Mouse (Mus musculus) hindbrain, postnatal 0 days (tissue): ENCODE results near the gene Olfr1395. TPM values are rescaled to one million over a fixed set of nuclear protein-coding genes. Genes with fewer than 3 reads are reported as not detected.
"Not testable (repeated sequence)": the region's sequence is repeated elsewhere in the genome, so short reads cannot be mapped to it uniquely, and the experiment has no call there.

Experiments
- ATAC-seq: fragments of 200-750 bp; cut with Nextera tagmentation; 2 replicates; pipeline ENCODE4 v1.8.0; 2017; ENCODE audit warnings: mild to moderate bottlenecking, moderate TSS enrichment, moderate library complexity
- DNase-seq: peaks from one replicate; pipeline ENCODE4 v3.0.0-alpha.2; 2015; ENCODE audit warnings: low spot score
- H3K27ac ChIP-seq: fragments of 300-500 bp; sonication (generic); 2 replicates; pipeline ENCODE4 v1.5.1; 2014; ENCODE audit warnings: mild to moderate bottlenecking
- H3K27me3 ChIP-seq: fragments of 300-500 bp; sonication (generic); 2 replicates; pipeline ENCODE4 v1.6.1; 2014; ENCODE audit warnings: low read length, mixed read lengths; ENCODE audit not compliant: insufficient read depth
- H3K36me3 ChIP-seq: fragments of 300-500 bp; sonication (generic); 2 replicates; pipeline ENCODE4 v1.6.1; 2014; ENCODE audit warnings: low read length, mixed read lengths; ENCODE audit not compliant: insufficient read depth
- H3K4me1 ChIP-seq: fragments of 300-500 bp; sonication (generic); 2 replicates; pipeline ENCODE4 v1.6.1; 2014; ENCODE audit warnings: antibody characterized with exemption, low read length, mixed read lengths; ENCODE audit not compliant: insufficient read depth
- H3K4me2 ChIP-seq: fragments of 300-500 bp; sonication (generic); 2 replicates; pipeline ENCODE4 v1.6.1; 2014; ENCODE audit warnings: low read depth, mild to moderate bottlenecking, low read length, moderate library complexity, mixed read lengths
- H3K4me3 ChIP-seq: fragments of 300-500 bp; sonication (generic); 2 replicates; pipeline ENCODE4 v1.5.1; 2014; ENCODE audit warnings: low read length
- H3K9ac ChIP-seq: fragments of 300-500 bp; sonication (generic); replicated peaks from 2 replicates; pipeline ENCODE4 v1.6.1; 2014; ENCODE audit warnings: mild to moderate bottlenecking, low read length, moderate library complexity, mixed read lengths
- H3K9me3 ChIP-seq: fragments of 300-500 bp; sonication (generic); 2 replicates; pipeline ENCODE4 v1.6.1; 2016; ENCODE audit warnings: low read length, mixed read lengths
- CTCF ChIP-seq: IDR thresholded peaks from 2 replicates; pipeline ENCODE4 v1.5.1; 2016; ENCODE audit warnings: antibody characterized with exemption, control low read depth, low read depth
- WGBS: fragments of 180-500 bp; shearing (Covaris S2); extraction: QIAGEN DNeasy Blood & Tissue Kit; methylation state at CpG from one replicate; pipeline ENCODE4 v1.1.7; 2014; 5-methylcytosine and 5-hydroxymethylcytosine counted together
- polyA plus RNA-seq: library from polyadenylated mRNA; unstranded; fragments of >200 nt; fragmentation: Nextera tagmentation; extraction: Ambion mirVana; gene quantifications from 2 replicates; pipeline ENCODE4 v1.2.1, GENCODE M21; 2015
- total RNA-seq: library from RNA; depleted of rRNA; stranded (reverse); fragments of >200 nt; gene quantifications from 2 replicates; pipeline ENCODE4 v1.2.3, GENCODE M21; 2014

The Olfr1395 gene
- total and polyA plus RNA-seq, 2 experiments from 2014 or later, result not detected

DNA sequence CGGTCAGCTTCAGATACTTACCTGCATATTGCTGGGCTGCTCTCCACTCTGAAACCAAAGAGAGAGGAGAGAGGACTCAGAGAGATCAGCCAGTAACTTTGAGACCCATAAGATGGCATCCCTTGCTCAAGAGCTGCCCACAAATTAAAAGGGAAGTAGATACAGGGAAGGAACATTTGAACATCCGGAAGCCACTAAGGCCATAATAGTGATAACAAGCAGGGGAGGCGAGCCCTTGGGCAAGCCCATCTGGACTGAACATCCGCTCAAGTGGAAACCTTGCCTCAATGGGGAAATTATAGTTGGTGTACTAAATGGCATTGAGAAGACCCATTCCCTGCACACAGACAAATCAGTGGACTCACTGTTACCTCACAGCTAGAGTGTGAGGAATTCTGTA, 28.5 kb downstream of the Olfr1395 start:
- H3K4me3 ChIP-seq, result no peak overlapping the region
- no peak overlapping the region for H3K27ac ChIP-seq
- ATAC-seq, result no peak
- TF ChIP-seq CTCF, result no peak
- no peak for DNase-seq
- H3K9ac ChIP-seq, result no peak overlapping the region
- H3K27me3 ChIP-seq, result no peaks in the 10 kb centered on the region
- H3K9me3 ChIP-seq, result no peaks in the 10 kb centered on the region
- no peak overlapping the region for H3K4me2 ChIP-seq
- WGBS, result 91% methylated on average over 4 of the region's 4 CpGs
- no peaks in the 10 kb centered on the region for H3K36me3 ChIP-seq
- H3K4me1 ChIP-seq, result no peaks in the 10 kb centered on the region

- no peaks in the 10 kb centered on the region for H3K36me3 ChIP-seq
- TF ChIP-seq CTCF, result no peak
- H3K4me1 ChIP-seq, result no peaks in the 10 kb centered on the region
- H3K4me2 ChIP-seq, result no peak overlapping the region
- ATAC-seq (no peak), DNase-seq (no peak)
- no peak overlapping the region for H3K27ac ChIP-seq
- H3K9me3 ChIP-seq, result no peaks in the 10 kb centered on the region
- no peak overlapping the region for H3K4me3 ChIP-seq
- no peaks in the 10 kb centered on the region for H3K27me3 ChIP-seq
- WGBS, result 93% methylated on average over 8 of the region's 8 CpGs
- H3K9ac ChIP-seq, result no peak overlapping the region
These were observed 33.3 kb downstream of the Olfr1395 start for GRCm38 (mm10) chr11:49175345-49175744.

DNA sequence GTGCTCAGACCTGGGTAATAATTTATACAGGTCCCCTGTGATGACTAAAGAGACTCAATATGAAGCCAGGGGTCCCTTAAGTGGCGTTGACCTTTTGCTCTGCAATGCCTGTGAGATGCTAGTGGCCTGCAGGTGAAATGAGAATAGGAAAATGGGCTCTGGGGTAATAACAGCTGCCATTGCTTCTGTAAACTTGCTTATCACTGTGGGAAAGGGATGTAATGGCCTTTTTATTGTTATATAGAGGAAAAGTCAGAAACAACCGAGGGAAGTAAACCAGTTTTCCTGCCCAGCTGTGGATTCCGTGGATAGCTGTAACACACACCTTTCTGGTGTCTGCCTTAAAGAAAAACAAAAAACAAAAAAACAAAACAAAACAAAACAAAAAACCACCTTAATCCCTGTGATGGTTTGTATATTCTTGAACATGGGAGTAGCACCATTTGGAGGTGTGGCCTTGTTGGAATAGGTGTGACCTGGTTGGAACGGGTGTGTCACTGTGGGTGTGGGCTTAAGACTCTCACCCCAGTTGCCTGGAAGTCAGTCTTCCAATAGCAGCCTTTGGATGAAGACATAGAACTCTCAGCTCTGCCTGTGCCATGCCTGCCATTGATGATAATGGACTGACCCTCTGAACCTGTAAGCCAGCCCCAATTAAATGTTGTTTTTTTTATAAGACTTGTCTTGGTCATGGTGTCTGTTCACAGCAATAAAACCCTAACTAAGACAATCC, 34.1 kb downstream of the Olfr1395 start:
- H3K4me2 ChIP-seq, result not testable (repeated sequence)

GRCm38 (mm10) chr11:49183172-49183571, 41.1 kb downstream of the Olfr1395 start:
- 79% methylated on average over 1 of the region's 1 CpGs for WGBS
- no peak for DNase-seq
- H3K9ac ChIP-seq, result no peak overlapping the region
- no peaks in the 10 kb centered on the region for H3K4me1 ChIP-seq
- no peaks in the 10 kb centered on the region for H3K36me3 ChIP-seq
- no peak for TF ChIP-seq CTCF
- H3K27ac ChIP-seq, result no peak overlapping the region
- no peak for ATAC-seq
- no peak overlapping the region for H3K4me3 ChIP-seq
- no peak overlapping the region for H3K4me2 ChIP-seq
- no peaks in the 10 kb centered on the region for H3K27me3 ChIP-seq
- no peaks in the 10 kb centered on the region for H3K9me3 ChIP-seq

More for the DNA sequence above, 34.1 kb downstream of the Olfr1395 start:
- ATAC-seq, DNase-seq, H3K9me3 ChIP-seq, H3K36me3 ChIP-seq, H3K4me3 ChIP-seq, H3K9ac ChIP-seq, H3K4me1 ChIP-seq, H3K27ac ChIP-seq, H3K27me3 ChIP-seq: not testable (repeated sequence)
- 88% methylated on average over 4 of the region's 4 CpGs for WGBS

GRCm38 (mm10) chr11:49186452-49186851, 44.4 kb downstream of the Olfr1395 start:
- ATAC-seq (no peak), DNase-seq (no peak)
- peak; percentile 20; the same call in 1 of the 2 replicates for TF ChIP-seq CTCF

DNA sequence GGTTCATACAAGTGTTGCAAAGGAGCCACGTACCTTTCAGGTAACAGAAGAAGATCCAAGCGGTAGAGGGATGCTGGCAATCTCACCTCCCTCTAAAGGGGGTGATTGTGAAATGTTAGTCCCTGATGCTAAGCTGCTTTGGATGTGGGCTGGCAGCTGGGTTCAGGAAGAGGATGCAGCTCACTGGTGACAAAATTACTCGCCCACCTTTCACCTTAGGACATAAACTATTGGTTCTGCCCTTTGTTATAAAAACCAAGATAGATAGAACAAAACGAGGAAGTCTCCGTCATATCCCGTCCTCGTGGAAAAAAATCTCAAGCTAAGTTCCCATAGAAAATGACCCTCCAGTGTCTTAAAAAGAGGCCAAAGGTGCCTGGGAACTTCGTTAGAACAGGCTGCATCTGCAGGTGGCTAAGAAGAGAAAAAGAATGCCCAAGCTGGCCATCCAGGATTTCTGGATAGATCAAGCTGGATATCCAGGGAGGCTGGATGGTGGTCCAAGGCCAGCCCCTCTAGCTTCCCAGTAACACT, 44.9 kb downstream of the Olfr1395 start, which contains the start of gene Btnl9:
Gene Btnl9, minus strand, starts transcription at position 205 of the 534 bp plus-strand sequence.
- no peaks in the 10 kb centered on the region for H3K9me3 ChIP-seq
- H3K4me3 ChIP-seq, result no peak within 1 kb of the TSS
- DNase-seq (no peak), ATAC-seq (no peak)
- WGBS, result 80% methylated on average over 8 of the region's 8 CpGs
- H3K4me2 ChIP-seq, result no peak within 1 kb of the TSS
- H3K36me3 ChIP-seq, result no peaks in the 10 kb centered on the region
- no peaks in the 10 kb centered on the region for H3K4me1 ChIP-seq
- H3K27ac ChIP-seq, result no peak within 1 kb of the TSS
- H3K9ac ChIP-seq, result no peak within 1 kb of the TSS
- no peaks in the 10 kb centered on the region for H3K27me3 ChIP-seq
- no peak for TF ChIP-seq CTCF

More at GRCm38 (mm10) chr11:49186452-49186851, 44.4 kb downstream of the Olfr1395 start:
- Histone ChIP-seq H3K9me3 (no peaks in the 10 kb centered on the region), H3K36me3 (no peaks in the 10 kb centered on the region), H3K4me1 (no peaks in the 10 kb centered on the region), H3K9ac (no peak overlapping the region), H3K4me2 (no peak overlapping the region), H3K4me3 (no peak overlapping the region), H3K27ac (no peak overlapping the region), H3K27me3 (no peaks in the 10 kb centered on the region)
- WGBS, result 84% methylated on average over 6 of the region's 6 CpGs

DNA sequence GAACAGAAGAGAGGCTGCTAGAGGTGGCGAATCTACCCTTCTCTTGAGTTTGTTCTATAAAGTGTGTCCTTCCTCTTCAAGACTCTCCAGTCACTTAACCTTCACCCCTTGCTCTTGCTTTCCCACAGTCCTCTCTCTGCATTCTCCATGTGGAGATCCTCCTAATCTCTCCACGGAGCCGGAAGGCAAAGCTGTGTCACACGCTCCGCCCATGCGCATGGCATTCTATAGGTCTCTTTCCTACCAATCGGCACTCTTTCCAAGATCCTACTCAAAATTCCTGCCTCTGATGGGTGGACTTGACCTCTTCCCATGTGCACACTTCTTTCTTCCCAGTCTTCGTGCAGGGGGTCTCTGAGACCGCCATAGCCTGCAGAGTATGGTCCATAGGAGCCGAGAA, 45.6 kb downstream of the Olfr1395 start:
- no peak overlapping the region for H3K27ac ChIP-seq
- ATAC-seq (no peak), DNase-seq (no peak)
- no peaks in the 10 kb centered on the region for H3K36me3 ChIP-seq
- no peak overlapping the region for H3K4me2 ChIP-seq
- no peak overlapping the region for H3K4me3 ChIP-seq
- WGBS, result 81% methylated on average over 10 of the region's 10 CpGs
- no peaks in the 10 kb centered on the region for H3K27me3 ChIP-seq
- H3K9me3 ChIP-seq, result no peaks in the 10 kb centered on the region
- TF ChIP-seq CTCF, result no peak
- H3K9ac ChIP-seq, result no peak overlapping the region
- no peaks in the 10 kb centered on the region for H3K4me1 ChIP-seq
